Mouse (Mus musculus) G1E (cell line): Measurements from ENCODE around the gene 4931414P19Rik.

Experiments used
- CTCF ChIP-seq: IDR thresholded peaks from 2 replicates; pipeline ENCODE4 v1.5.1; 2012; ENCODE audit warnings: low read depth, low read length, inconsistent platforms, mixed read lengths
- GATA2 ChIP-seq: IDR thresholded peaks from 2 replicates; pipeline ENCODE4 v1.6.1; 2012; ENCODE audit warnings: low read depth, low read length, inconsistent platforms, borderline replicate concordance

GRCm38 (mm10) chr14:54647900-54648299 is 42.1 kb upstream of the 4931414P19Rik start:
- TF ChIP-seq GATA2, result no peak
- TF ChIP-seq CTCF, result no peak
